Mouse (Mus musculus): ENCODE measurements around the gene Efna2. TPM values are rescaled to one million over a fixed set of nuclear protein-coding genes. Genes with fewer than 3 reads are reported as not detected.

The Efna2 gene
- polyA plus RNA-seq, 1 experiment: 0.51 TPM

GRCm38 (mm10) chr10:80168038-80168661, 11.1 kb upstream of the Efna2 start:
- Histone ChIP-seq H3K4me1 (ENCODE audit: control insufficient read depth, insufficient read depth, low read length) (peaks cover 31% of the 10 kb centered on the region), H3K27ac (ENCODE audit: insufficient read depth, low read depth, low read length) (peak overlapping the region; percentile 71), H3K4me3 (ENCODE audit: insufficient read depth, low read length) (peak overlapping the region; percentile 70)
- no peak for TF ChIP-seq POLR2A (IDR thresholded peaks at IDR 0.05; ENCODE audit: borderline replicate concordance, low read depth, low read length)
- TF ChIP-seq CTCF (IDR thresholded peaks at IDR 0.05; ENCODE audit: low read depth, low read length): no peak

- Histone ChIP-seq H3K4me3 (ENCODE audit: insufficient read depth, low read length) (peak overlapping the region; percentile 70), H3K27ac (ENCODE audit: insufficient read depth, low read depth, low read length) (0 out of 2 replicates have a peak overlapping the region, but pooled peaks have one; percentile 50), H3K4me1 (ENCODE audit: control insufficient read depth, insufficient read depth, low read length) (peaks cover 28% of the 10 kb centered on the region)
- TF ChIP-seq CTCF (IDR thresholded peaks at IDR 0.05; ENCODE audit: low read depth, low read length) (no peak), POLR2A (IDR thresholded peaks at IDR 0.05; ENCODE audit: borderline replicate concordance, low read depth, low read length) (no peak)
Observed at GRCm38 (mm10) chr10:80169070-80169469, 10.2 kb upstream of the Efna2 start.

- H3K27ac ChIP-seq (ENCODE audit: insufficient read depth, low read depth, low read length): no peak overlapping the region
- H3K4me1 ChIP-seq (ENCODE audit: control insufficient read depth, insufficient read depth, low read length): peaks cover 30% of the 10 kb centered on the region
- no peak for TF ChIP-seq CTCF (IDR thresholded peaks at IDR 0.05; ENCODE audit: low read depth, low read length)
- no peak overlapping the region for H3K4me3 ChIP-seq (ENCODE audit: insufficient read depth, low read length)
Observed at GRCm38 (mm10) chr10:80169651-80170050, 9.6 kb upstream of the Efna2 start.

GRCm38 (mm10) chr10:80170052-80170451, 9.2 kb upstream of the Efna2 start:
- Histone ChIP-seq H3K27ac (ENCODE audit: insufficient read depth, low read depth, low read length) (no peak overlapping the region), H3K4me3 (ENCODE audit: insufficient read depth, low read length) (no peak overlapping the region), H3K4me1 (ENCODE audit: control insufficient read depth, insufficient read depth, low read length) (peaks cover 30% of the 10 kb centered on the region)
- TF ChIP-seq CTCF (IDR thresholded peaks at IDR 0.05; ENCODE audit: low read depth, low read length) (no peak), POLR2A (IDR thresholded peaks at IDR 0.05; ENCODE audit: borderline replicate concordance, low read depth, low read length) (no peak)

GRCm38 (mm10) chr10:80170601-80171021, 8.7 kb upstream of the Efna2 start:
- Histone ChIP-seq H3K27ac (ENCODE audit: insufficient read depth, low read depth, low read length) (no peak overlapping the region), H3K4me3 (ENCODE audit: insufficient read depth, low read length) (no peak overlapping the region), H3K4me1 (ENCODE audit: control insufficient read depth, insufficient read depth, low read length) (peaks cover 27% of the 10 kb centered on the region)
- TF ChIP-seq POLR2A (IDR thresholded peaks at IDR 0.05; ENCODE audit: borderline replicate concordance, low read depth, low read length) (no peak), CTCF (IDR thresholded peaks at IDR 0.05; ENCODE audit: low read depth, low read length) (no peak)

GRCm38 (mm10) chr10:80171252-80171651, 8.0 kb upstream of the Efna2 start:
- TF ChIP-seq POLR2A (IDR thresholded peaks at IDR 0.05; ENCODE audit: borderline replicate concordance, low read depth, low read length) (no peak), CTCF (IDR thresholded peaks at IDR 0.05; ENCODE audit: low read depth, low read length) (no peak)
- H3K4me1 ChIP-seq (ENCODE audit: control insufficient read depth, insufficient read depth, low read length): peaks cover 27% of the 10 kb centered on the region
- no peak overlapping the region for H3K4me3 ChIP-seq (ENCODE audit: insufficient read depth, low read length)
- H3K27ac ChIP-seq (ENCODE audit: insufficient read depth, low read depth, low read length): no peak overlapping the region

- peak overlapping the region; percentile 82 for H3K4me3 ChIP-seq (ENCODE audit: insufficient read depth, low read length)
- peaks cover 21% of the 10 kb centered on the region for H3K4me1 ChIP-seq (ENCODE audit: control insufficient read depth, insufficient read depth, low read length)
- TF ChIP-seq CTCF (IDR thresholded peaks at IDR 0.05; ENCODE audit: low read depth, low read length): no peak
- no peak for TF ChIP-seq POLR2A (IDR thresholded peaks at IDR 0.05; ENCODE audit: borderline replicate concordance, low read depth, low read length)
- peak overlapping the region; percentile 99 for H3K27ac ChIP-seq (ENCODE audit: insufficient read depth, low read depth, low read length)
Observed at GRCm38 (mm10) chr10:80171760-80172526, 7.3 kb upstream of the Efna2 start.

GRCm38 (mm10) chr10:80172527-80173292, 6.6 kb upstream of the Efna2 start, which contains the start of gene 1600002K03Rik:
TSS of gene 1600002K03Rik (plus strand) at chr10:80172944.
- TF ChIP-seq CTCF (IDR thresholded peaks at IDR 0.05; ENCODE audit: low read depth, low read length) (no peak), POLR2A (IDR thresholded peaks at IDR 0.05; ENCODE audit: borderline replicate concordance, low read depth, low read length) (no peak)
- peaks cover 19% of the 10 kb centered on the region for H3K4me1 ChIP-seq (ENCODE audit: control insufficient read depth, insufficient read depth, low read length)
- peak within 1 kb of the TSS; percentile 82 for H3K4me3 ChIP-seq (ENCODE audit: insufficient read depth, low read length)
- H3K27ac ChIP-seq (ENCODE audit: insufficient read depth, low read depth, low read length): peak within 1 kb of the TSS; percentile 99

GRCm38 (mm10) chr10:80173358-80173757, 5.9 kb upstream of the Efna2 start:
- TF ChIP-seq CTCF (IDR thresholded peaks at IDR 0.05; ENCODE audit: low read depth, low read length) (no peak), POLR2A (IDR thresholded peaks at IDR 0.05; ENCODE audit: borderline replicate concordance, low read depth, low read length) (no peak)
- H3K4me3 ChIP-seq (ENCODE audit: insufficient read depth, low read length): peak overlapping the region; percentile 35
- peak overlapping the region; percentile 99 for H3K27ac ChIP-seq (ENCODE audit: insufficient read depth, low read depth, low read length)
- H3K4me1 ChIP-seq (ENCODE audit: control insufficient read depth, insufficient read depth, low read length): peaks cover 19% of the 10 kb centered on the region
